Mouse (Mus musculus): Measurements from ENCODE around the gene Il1rl2.

- TF ChIP-seq CTCF (IDR thresholded peaks at IDR 0.05; ENCODE audit: low read depth) (no peak), EP300 (IDR thresholded peaks at IDR 0.05; ENCODE audit: low read depth) (no peak)
Observed at GRCm38 (mm10) chr1:40382841-40383240, 58.4 kb downstream of the Il1rl2 start.

All from liver, postnatal 0 days (tissue).